Mouse (Mus musculus): ENCODE measurements around the gene Gsdme.

Gene Gsdme

DNA sequence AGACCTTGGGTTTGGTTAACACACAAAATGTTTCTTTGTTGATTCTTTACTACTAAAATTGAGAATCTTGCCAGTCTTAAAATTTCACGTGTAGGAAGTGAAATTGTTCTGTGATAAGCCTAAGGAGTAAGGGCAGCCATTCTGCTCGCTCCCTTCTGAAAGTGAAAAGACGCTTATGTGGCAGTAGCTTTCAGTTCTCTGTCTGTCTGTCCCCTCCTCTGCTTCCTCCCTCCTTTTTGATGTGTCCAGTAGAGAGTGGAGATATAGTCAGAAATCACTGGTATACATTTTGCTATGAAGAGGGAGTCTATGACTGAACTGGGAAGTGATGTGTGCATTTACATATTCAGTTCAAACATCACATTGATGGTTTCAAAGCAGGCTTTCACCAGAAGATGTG, 70.8 kb downstream of the Gsdme start:
- in situ Hi-C loops (cut with MboI; ENCODE audit: low sequenced_read_pairs), result no loop called here

DNA sequence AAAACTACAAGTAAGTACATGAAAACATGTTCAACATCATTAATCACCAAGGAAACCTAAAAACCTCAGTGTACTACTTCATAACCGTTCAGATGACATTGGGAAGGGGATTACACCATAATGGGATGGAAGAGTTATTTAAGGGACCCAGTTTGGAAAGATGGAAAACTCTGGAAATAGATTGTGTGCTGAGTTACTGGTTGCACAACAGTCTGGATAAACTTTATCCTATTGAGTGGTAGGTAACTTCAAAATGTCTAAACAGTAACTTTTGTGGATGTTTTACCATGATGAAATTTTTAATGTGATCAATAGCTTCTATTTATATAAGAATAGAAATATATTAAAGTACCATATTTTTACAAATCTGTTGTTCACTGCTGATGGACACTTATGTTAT, 71.5 kb downstream of the Gsdme start:
- in situ Hi-C loops (cut with MboI; ENCODE audit: low sequenced_read_pairs), result no loop called here

DNA sequence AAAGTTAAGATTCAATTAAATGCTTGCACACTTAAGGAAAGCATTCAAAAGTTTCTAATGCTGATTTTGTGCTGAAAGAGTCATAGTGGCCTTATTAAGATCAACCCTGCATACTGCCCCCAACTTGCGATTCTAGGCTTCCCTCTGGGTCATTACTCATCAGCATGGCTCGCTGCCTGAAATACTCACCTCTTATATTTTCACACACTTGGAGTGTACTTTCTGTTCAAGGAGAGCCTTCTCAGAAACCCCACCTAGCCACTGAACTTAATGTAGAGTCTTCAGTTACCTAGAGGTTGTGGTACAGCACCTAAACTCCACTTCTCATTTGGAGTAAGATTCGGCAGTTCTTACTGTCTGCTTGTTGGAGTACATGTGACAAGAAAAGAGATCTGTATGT, 72.1 kb downstream of the Gsdme start:
- in situ Hi-C loops (cut with MboI; ENCODE audit: low sequenced_read_pairs), result no loop called here

DNA sequence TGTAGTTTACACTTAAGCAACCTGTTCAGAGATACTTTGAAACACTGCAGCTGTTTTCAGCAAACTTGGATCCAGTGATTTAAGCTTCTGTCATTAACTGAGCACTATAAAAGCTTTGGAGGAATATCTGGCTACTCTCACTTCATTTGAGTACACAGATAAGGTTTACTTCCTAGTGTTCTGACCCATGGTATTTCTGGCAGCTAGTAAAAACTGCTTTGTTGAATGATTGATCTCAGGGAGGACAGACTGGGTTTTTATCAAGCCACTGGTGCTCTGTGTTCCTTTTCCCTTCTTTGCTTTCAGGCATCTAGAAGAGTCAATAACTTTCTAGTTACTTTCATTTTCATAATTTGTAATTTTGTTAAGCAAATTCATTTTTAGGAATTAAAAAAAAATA, 74.3 kb downstream of the Gsdme start:
- in situ Hi-C loops (cut with MboI; ENCODE audit: low sequenced_read_pairs), result no loop called here

DNA sequence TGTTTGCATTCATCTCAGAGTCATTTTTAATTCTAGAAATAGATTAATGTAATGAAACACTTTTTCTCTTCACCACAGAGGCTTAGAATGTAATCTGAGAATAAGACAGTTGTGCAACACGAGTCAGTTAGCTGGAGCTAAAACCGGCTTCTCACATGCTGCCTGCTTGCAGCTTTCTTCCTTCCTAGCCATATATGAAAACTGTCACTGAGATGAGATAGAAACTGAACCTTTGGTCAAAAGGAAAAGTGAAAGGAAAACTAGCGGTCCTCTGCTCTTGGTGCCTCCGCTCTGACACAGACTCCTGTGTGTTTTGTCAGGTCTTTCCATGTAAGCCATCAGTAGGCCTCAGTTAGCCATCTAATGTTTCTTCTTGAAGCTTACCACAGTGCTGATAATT, 75.7 kb downstream of the Gsdme start:
- in situ Hi-C loops (cut with MboI; ENCODE audit: low sequenced_read_pairs), result no loop called here

DNA sequence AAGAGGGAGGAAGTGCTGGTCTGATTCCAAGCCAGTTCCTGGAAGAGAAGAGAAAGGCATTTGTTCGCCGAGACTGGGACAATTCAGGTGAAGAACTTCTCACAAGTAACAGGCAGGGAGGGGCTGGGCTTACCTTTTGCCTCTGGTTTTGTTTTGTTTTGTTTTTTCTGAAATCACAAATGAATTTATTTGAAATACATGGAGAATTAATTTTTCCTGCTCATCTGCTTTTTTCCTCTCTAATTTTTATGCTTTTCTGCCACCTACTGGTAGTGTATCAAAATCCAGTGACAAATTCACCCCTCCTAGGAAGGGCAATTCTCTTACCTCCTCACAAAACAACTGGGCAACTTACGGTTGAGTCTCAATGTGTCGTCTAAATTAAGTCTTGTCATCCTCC, 83.5 kb downstream of the Gsdme start:
- in situ Hi-C loops (cut with MboI; ENCODE audit: low sequenced_read_pairs), result no loop called here

DNA sequence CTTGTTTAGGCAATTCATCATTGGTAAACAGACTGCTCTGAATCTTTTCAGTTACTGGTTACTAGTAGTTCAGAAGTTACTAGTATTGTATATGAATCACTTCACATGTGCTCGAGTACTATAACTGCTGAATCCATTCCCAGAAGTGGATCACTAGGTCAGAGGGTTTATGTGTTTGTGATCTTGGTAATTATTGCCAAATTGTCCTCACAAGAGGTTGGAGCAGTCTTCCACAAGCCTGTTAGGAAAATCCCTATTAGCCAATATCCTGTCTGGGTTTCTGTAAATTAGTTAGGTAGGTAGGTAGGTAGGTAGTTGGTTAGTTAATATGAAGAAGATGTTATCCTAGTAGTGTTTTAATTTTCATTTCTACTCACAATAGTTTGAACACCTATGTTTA, 87.9 kb downstream of the Gsdme start:
- in situ Hi-C loops (cut with MboI; ENCODE audit: low sequenced_read_pairs), result no loop called here

DNA sequence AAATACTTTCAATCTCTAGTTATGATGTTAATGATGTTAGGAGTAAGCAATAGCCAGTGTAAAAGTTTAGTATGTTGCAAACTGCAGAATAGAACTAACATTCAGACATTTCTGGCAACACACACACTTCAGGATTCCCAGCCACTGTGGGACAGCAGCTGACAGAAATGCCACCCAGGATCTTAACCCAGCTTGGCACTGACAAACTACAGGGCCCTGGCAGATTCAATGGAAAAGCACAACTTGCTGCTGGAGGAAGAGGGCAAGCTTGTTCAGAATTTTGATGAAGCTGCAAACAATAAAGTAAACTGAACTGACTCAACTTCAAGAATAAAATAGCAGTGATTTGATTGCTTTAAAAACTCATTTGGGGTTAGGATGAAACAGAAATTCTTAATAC, 93.9 kb downstream of the Gsdme start:
- in situ Hi-C loops (cut with MboI; ENCODE audit: low sequenced_read_pairs), result no loop called here

DNA sequence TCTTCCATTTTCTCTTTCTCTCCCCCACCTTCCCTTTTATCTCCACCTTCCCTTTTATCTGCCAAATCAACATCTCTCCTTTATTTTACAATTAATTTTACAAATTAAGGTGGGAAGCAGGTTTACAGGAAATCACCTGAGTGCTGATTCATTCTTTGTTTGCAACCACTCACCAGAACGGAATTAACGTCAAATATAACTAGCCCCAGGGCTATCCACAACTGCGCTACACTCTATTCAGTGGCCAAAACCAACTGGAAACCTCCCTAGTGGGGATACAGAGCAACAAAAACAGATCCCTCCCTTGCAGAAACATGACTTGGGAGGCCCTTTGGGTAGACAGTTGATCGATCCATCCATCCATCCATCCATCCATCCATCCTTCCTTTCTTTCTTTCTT, 94.8 kb downstream of the Gsdme start:
- in situ Hi-C loops (cut with MboI; ENCODE audit: low sequenced_read_pairs), result no loop called here

DNA sequence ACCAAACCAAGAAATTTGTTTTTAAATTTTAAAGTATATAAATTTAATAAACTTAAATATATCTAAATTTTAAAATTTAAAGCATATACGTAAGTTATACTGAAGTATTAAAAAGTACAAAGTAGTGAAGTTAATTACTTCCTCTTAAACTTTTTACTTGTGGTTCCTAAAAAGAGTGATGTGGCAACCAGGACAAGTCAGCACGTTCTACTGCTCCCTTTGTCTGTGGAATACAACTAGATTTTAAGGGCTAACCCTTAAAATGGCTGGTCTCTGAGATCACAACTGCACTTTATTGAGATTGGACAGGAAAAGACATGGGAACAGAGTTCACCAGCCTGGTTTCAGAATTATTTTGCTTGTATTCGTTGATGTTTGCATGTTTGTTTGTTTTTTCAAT, 100.6 kb downstream of the Gsdme start:
- in situ Hi-C loops (cut with MboI; ENCODE audit: low sequenced_read_pairs), result no loop called here

DNA sequence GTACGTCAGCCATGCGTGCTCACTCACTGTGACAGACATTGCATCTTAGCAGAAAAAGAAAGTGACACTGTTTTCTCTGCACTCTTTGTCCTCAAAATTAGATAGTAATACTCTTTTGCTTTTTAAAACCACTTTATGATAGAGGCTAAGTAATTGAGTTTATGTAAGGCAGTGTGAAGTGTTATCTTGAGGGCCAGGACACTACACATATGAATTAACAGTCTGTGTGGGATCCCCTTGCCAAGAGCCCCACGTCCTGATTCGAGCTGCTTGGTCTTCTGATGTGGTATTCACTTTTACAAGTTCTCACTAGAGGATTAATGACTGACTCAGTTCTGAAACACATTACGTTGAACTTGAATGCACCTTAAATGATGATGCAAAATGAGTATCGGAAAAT, 103.8 kb downstream of the Gsdme start:
- in situ Hi-C loops (cut with MboI; ENCODE audit: low sequenced_read_pairs), result no loop called here

DNA sequence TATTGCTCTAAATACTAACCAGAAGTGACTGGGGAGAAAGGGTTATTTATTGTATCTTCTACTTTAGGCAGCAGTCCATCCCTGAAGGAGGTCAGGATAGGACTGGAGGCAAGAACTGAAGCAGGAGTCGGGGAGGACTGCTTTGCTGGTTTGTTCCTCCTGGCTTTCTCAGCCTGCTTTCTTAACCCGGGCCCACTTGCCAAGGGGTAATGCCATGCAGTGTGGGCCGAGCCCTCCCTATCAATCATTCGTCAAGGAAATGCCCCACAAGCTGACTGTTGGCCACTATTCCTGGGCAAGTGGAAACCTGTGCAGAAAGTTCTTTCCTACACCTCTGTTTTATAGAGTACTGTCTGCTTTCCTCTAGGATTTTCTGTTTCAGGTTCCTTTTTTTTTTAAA, 114.3 kb downstream of the Gsdme start:
- in situ Hi-C loops (cut with MboI; ENCODE audit: low sequenced_read_pairs), result no loop called here

DNA sequence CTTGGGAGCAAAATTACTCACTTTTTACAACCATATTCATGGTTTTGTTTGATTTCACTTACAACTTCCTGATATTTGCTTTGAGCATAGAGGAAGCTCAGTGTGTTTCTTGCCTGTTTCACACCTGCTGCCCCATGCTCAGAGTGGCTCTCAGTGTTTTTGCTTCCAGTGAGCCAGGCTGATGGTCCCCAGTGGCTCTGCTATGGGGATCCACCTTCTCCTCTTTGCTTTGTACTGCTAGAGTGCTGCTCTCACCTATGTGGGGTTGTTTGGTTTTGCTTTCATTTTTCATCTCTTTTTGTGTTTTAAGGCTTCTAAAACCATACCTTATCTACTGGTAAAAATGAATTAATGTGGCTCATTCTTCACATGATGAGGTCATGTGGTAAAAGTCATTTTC, 117.5 kb downstream of the Gsdme start:
- in situ Hi-C loops (cut with MboI; ENCODE audit: low sequenced_read_pairs), result no loop called here

DNA sequence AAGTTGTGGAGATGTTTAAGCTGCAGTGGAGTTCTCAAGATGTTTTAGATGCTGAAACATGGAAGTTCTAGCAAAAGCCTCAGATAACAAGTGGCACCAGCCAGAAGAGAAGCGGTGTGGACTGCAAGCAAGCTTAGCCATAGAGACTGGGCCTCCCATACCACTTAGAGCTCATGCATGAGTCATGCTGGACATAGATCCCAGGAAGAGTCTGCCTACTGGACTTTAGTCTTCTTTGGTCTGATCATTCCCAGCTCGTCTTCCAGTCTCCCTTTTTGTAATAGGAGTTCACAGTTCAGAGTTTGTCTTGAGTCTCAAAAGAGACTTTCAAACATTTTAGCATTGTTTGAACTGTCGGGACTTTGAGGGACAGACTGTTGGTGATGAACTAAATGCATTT, 124.1 kb downstream of the Gsdme start:
- in situ Hi-C loops (cut with MboI; ENCODE audit: low sequenced_read_pairs), result no loop called here

Data from CH12F3 (cell line).